Mouse (Mus musculus) CH12.LX (cell line): ENCODE measurements around the gene 4930535I16Rik. TPM values are rescaled to one million over a fixed set of nuclear protein-coding genes. Genes with fewer than 3 reads are reported as not detected.

Source experiments
- DNase-seq: peaks from one replicate; pipeline ENCODE4 v3.0.0-alpha.2; 2013; ENCODE audit errors: extremely low read depth
- H3K27ac ChIP-seq: 2 replicates; pipeline ENCODE4 v1.5.1; 2012; ENCODE audit warnings: low read depth, mild to moderate bottlenecking, control low read depth, moderate library complexity; ENCODE audit not compliant: insufficient read depth
- H3K27me3 ChIP-seq: replicated peaks from 2 replicates; pipeline ENCODE3; 2012; ENCODE audit warnings: inconsistent platforms
- H3K36me3 ChIP-seq, 2 experiments: replicated peaks in 1 of 2; 2 replicates each; pipeline versions ENCODE3 to v1.6.1; 2012; ENCODE audit warnings: inconsistent platforms in 1 of 2, low read length in 1 of 2, mild to moderate bottlenecking in 1 of 2, mixed read lengths in 1 of 2, moderate library complexity in 1 of 2; ENCODE audit not compliant: control insufficient read depth in 1 of 2, insufficient read depth in 1 of 2
- H3K4me1 ChIP-seq, 2 experiments: 2 replicates each; pipeline ENCODE4 v1.6.1; 2012; ENCODE audit warnings: inconsistent platforms in 1 of 2, moderate library complexity in 1 of 2; ENCODE audit not compliant: insufficient read depth in 2 of 2, control insufficient read depth in 1 of 2
- H3K4me2 ChIP-seq: 2 replicates; pipeline ENCODE4 v1.6.1; 2012; ENCODE audit warnings: low read depth, mild to moderate bottlenecking, control low read depth; ENCODE audit not compliant: poor library complexity, insufficient read depth, severe bottlenecking
- H3K4me3 ChIP-seq, 3 experiments: fragments of 150-350 bp in 1 of 3; sonication (generic) in 1 of 3; replicated peaks in 1 of 3; 2 replicates each; pipeline versions ENCODE3 to v1.5.1; 2011 to 2012; ENCODE audit warnings: low read depth in 2 of 3, low read length in 2 of 3, mild to moderate bottlenecking in 2 of 3, moderate library complexity in 2 of 3, control low read depth in 1 of 3, improper control_type of control experiment in 1 of 3, inconsistent platforms in 1 of 3, mixed read lengths in 1 of 3; ENCODE audit not compliant: poor library complexity in 1 of 3
- H3K79me2 ChIP-seq: replicated peaks from 2 replicates; pipeline ENCODE4 v1.6.1; 2012; ENCODE audit warnings: mild to moderate bottlenecking, moderate library complexity; ENCODE audit not compliant: control insufficient read depth, poor library complexity, insufficient read depth, severe bottlenecking; ENCODE audit errors: extremely low read depth
- H3K9ac ChIP-seq: 2 replicates; pipeline ENCODE4 v1.6.1; 2012; ENCODE audit warnings: low read depth, mild to moderate bottlenecking, control low read depth, moderate library complexity; ENCODE audit not compliant: insufficient read depth
- H3K9me3 ChIP-seq: replicated peaks from 2 replicates; pipeline ENCODE3; 2012; ENCODE audit warnings: low read length, inconsistent platforms, mixed read lengths
- BHLHE40 ChIP-seq: IDR thresholded peaks from 2 replicates; pipeline ENCODE4 v1.6.1; 2011; ENCODE audit warnings: mild to moderate bottlenecking, low read depth, low read length, improper control_type of control experiment
- CHD1 ChIP-seq: IDR thresholded peaks from 2 replicates; pipeline ENCODE4 v1.6.1; 2012; ENCODE audit warnings: low read depth, low read length, improper control_type of control experiment, inconsistent platforms
- CHD2 ChIP-seq: IDR thresholded peaks from 2 replicates; pipeline ENCODE4 v1.6.1; 2011; ENCODE audit warnings: low read length, improper control_type of control experiment
- CTCF ChIP-seq, 2 experiments: IDR thresholded peaks in 1 of 2; conservative IDR thresholded peaks in 1 of 2; 2 replicates each; pipeline ENCODE4 v1.5.1; 2011 to 2012; ENCODE audit warnings: low read depth in 2 of 2, low read length in 2 of 2, improper control_type of control experiment in 1 of 2, inconsistent platforms in 1 of 2, mild to moderate bottlenecking in 1 of 2, moderate library complexity in 1 of 2
- EP300 ChIP-seq: IDR thresholded peaks from 2 replicates; pipeline ENCODE4 v1.6.1; 2011; ENCODE audit warnings: low read length, improper control_type of control experiment
- ETS1 ChIP-seq: conservative IDR thresholded peaks from 2 replicates; pipeline ENCODE4 v1.6.1; 2012; ENCODE audit warnings: low read depth, mild to moderate bottlenecking, inconsistent platforms, low read length, improper control_type of control experiment, moderate library complexity
- JUN ChIP-seq: IDR thresholded peaks from 2 replicates; pipeline ENCODE4 v1.6.1; 2011; ENCODE audit warnings: low read depth, mild to moderate bottlenecking, low read length, improper control_type of control experiment, moderate library complexity; ENCODE audit not compliant: insufficient read depth
- JUND ChIP-seq: conservative IDR thresholded peaks from 2 replicates; pipeline ENCODE4 v1.6.1; 2011; ENCODE audit warnings: low read depth, low read length, improper control_type of control experiment
- KAT2A ChIP-seq: IDR thresholded peaks from 2 replicates; pipeline ENCODE4 v1.6.1; 2012; ENCODE audit warnings: low read length, improper control_type of control experiment, inconsistent platforms; ENCODE audit not compliant: insufficient replicate concordance
- MAFK ChIP-seq: IDR thresholded peaks from 2 replicates; pipeline ENCODE4 v1.6.1; 2011; ENCODE audit warnings: low read length, improper control_type of control experiment; ENCODE audit not compliant: insufficient replicate concordance
- MAX ChIP-seq: IDR thresholded peaks from 2 replicates; pipeline ENCODE4 v1.6.1; 2011; ENCODE audit warnings: low read length, improper control_type of control experiment
- MAZ ChIP-seq: IDR thresholded peaks from 2 replicates; pipeline ENCODE4 v1.6.1; 2012; ENCODE audit warnings: low read depth, mild to moderate bottlenecking, inconsistent platforms, low read length, improper control_type of control experiment, moderate library complexity
- MEF2A ChIP-seq: IDR thresholded peaks from 2 replicates; pipeline ENCODE4 v1.6.1; 2014; ENCODE audit warnings: low read depth, mild to moderate bottlenecking, inconsistent platforms, low read length, improper control_type of control experiment, borderline replicate concordance
- MXI1 ChIP-seq: IDR thresholded peaks from 2 replicates; pipeline ENCODE4 v1.6.1; 2011; ENCODE audit warnings: mild to moderate bottlenecking, low read depth, low read length, improper control_type of control experiment
- MYC ChIP-seq: IDR thresholded peaks from 2 replicates; pipeline ENCODE4 v1.6.1; 2011; ENCODE audit warnings: low read depth, mild to moderate bottlenecking, improper control_type of control experiment, low read length
- NELFE ChIP-seq: IDR thresholded peaks from 2 replicates; pipeline ENCODE4 v1.6.1; 2011; ENCODE audit warnings: low read depth, low read length, improper control_type of control experiment
- NRF1 ChIP-seq: IDR thresholded peaks from 2 replicates; pipeline ENCODE4 v1.6.1; 2014; ENCODE audit warnings: low read depth, mild to moderate bottlenecking, inconsistent platforms, low read length, improper control_type of control experiment, moderate library complexity
- PAX5 ChIP-seq: IDR thresholded peaks from 2 replicates; pipeline ENCODE4 v1.6.1; 2012; ENCODE audit warnings: low read length, inconsistent platforms, mixed read lengths
- POLR2A ChIP-seq: IDR thresholded peaks from 2 replicates; pipeline ENCODE4 v1.6.1; 2011; ENCODE audit warnings: low read depth, mild to moderate bottlenecking, improper control_type of control experiment, low read length
- POLR2AphosphoS2 ChIP-seq: IDR thresholded peaks from 2 replicates; pipeline ENCODE4 v1.6.1; 2011; ENCODE audit warnings: low read depth, low read length, improper control_type of control experiment
- RAD21 ChIP-seq: IDR thresholded peaks from 2 replicates; pipeline ENCODE4 v1.6.1; 2011; ENCODE audit warnings: low read depth, mild to moderate bottlenecking, low read length, improper control_type of control experiment, moderate library complexity
- RCOR1 ChIP-seq: conservative IDR thresholded peaks from 2 replicates; pipeline ENCODE4 v1.6.1; 2012; ENCODE audit warnings: low read depth, mild to moderate bottlenecking, inconsistent platforms, low read length, improper control_type of control experiment
- SIN3A ChIP-seq: IDR thresholded peaks from 2 replicates; pipeline ENCODE4 v1.6.1; 2012; ENCODE audit warnings: low read length, improper control_type of control experiment, inconsistent platforms
- TBP ChIP-seq: conservative IDR thresholded peaks from 2 replicates; pipeline ENCODE4 v1.6.1; 2011; ENCODE audit warnings: low read depth, low read length, improper control_type of control experiment
- UBTF ChIP-seq: IDR thresholded peaks from 2 replicates; pipeline ENCODE4 v1.6.1; 2012; ENCODE audit warnings: low read depth, mild to moderate bottlenecking, inconsistent platforms, low read length, improper control_type of control experiment, moderate library complexity
- ZC3H11A ChIP-seq: IDR thresholded peaks from 2 replicates; pipeline ENCODE4 v1.6.1; 2012; ENCODE audit warnings: low read depth, mild to moderate bottlenecking, inconsistent platforms, low read length, improper control_type of control experiment
- ZKSCAN1 ChIP-seq: IDR thresholded peaks from 2 replicates; pipeline ENCODE4 v1.6.1; 2012; ENCODE audit warnings: low read depth, inconsistent platforms, low read length, improper control_type of control experiment, borderline replicate concordance
- ZMIZ1 ChIP-seq: IDR thresholded peaks from 2 replicates; pipeline ENCODE4 v1.6.1; 2012; ENCODE audit warnings: low read depth, mild to moderate bottlenecking, inconsistent platforms, low read length, improper control_type of control experiment
- ZNF384 ChIP-seq: IDR thresholded peaks from 2 replicates; pipeline ENCODE4 v1.6.1; 2012; ENCODE audit warnings: low read depth, low read length, improper control_type of control experiment, inconsistent platforms
- dilution Hi-C: fragments of 300-500 bp; cut with MboI; formaldehyde crosslinking; loops from 2 replicates; pipeline ENCODE4 v1.14.3; 2020; ENCODE audit warnings: low sequenced_read_pairs; ENCODE audit not compliant: extremely low pct_unique_long_range_greater_than_20kb, extremely low pct_ligation_motif_present
- in situ Hi-C: fragments of 300-500 bp; cut with MboI; formaldehyde crosslinking; loops from 3 replicates; pipeline ENCODE4 v1.14.3; 2019; ENCODE audit warnings: low sequenced_read_pairs, low pct_ligation_motif_present, low pct_unique_long_range_greater_than_20kb, mixed read lengths
- polyA plus RNA-seq: library from polyadenylated mRNA; unstranded; fragments of >175 nt; gene quantifications from 2 replicates; pipeline ENCODE4 v1.2.1, GENCODE M21; 2012; ENCODE audit warnings: low read depth; ENCODE audit not compliant: insufficient read length
- total RNA-seq, 2 experiments: library from RNA; depleted of rRNA; stranded (reverse); fragments of 300-350 nt in 1 of 2; fragments of >200 nt in 1 of 2; gene quantifications; 2 replicates each; pipeline ENCODE4 v1.2.3; 2012 to 2014

Gene 4930535I16Rik
- total and polyA plus RNA-seq, 3 experiments: 2.1 TPM; not detected in 2

GRCm38 (mm10) chr4:123905126-123905668 lies 12.6 kb downstream of the 4930535I16Rik start:
- peak; percentile 27 for DNase-seq
- no peaks in the 10 kb centered on the region for H3K9me3 ChIP-seq
- H3K9ac ChIP-seq: peak overlapping the region; percentile 68
- no peaks in the 10 kb centered on the region for H3K27me3 ChIP-seq
- in situ Hi-C loops (no loop called here), dilution Hi-C loops (no loop called here)
- no peak for TF ChIP-seq ZC3H11A
- 0 out of 2 replicates have a peak, but pooled peaks have one; percentile 15 for TF ChIP-seq ZMIZ1
- TF ChIP-seq ZKSCAN1: no peak
- no peak for TF ChIP-seq KAT2A
- no peak for TF ChIP-seq ZNF384
- TF ChIP-seq EP300: no peak
- no peak for TF ChIP-seq POLR2AphosphoS2
- TF ChIP-seq JUN: no peak
- no peak for TF ChIP-seq PAX5
- 0 out of 2 replicates have a peak, but pooled peaks have one; percentile 16 for TF ChIP-seq NRF1
- no peak for TF ChIP-seq CHD1
- no peak for TF ChIP-seq RAD21
- 0 out of 2 replicates have a peak, but pooled peaks have one; percentile 19 for TF ChIP-seq CHD2
- TF ChIP-seq MEF2A: no peak
- peak; percentile 52; the same call in 1 of the 2 replicates for TF ChIP-seq MAX
- TF ChIP-seq NELFE: no peak
- no peak for TF ChIP-seq UBTF
- TF ChIP-seq RCOR1: no peak
- no peak for TF ChIP-seq CTCF (conservative IDR thresholded peaks at IDR 0.05 in 1 of 2, IDR thresholded peaks at IDR 0.05 in 1 of 2; ENCODE audit: low read depth in 2 of 2, low read length in 2 of 2)
- H3K4me1 ChIP-seq: peaks cover 0 to 26% of the 10 kb centered on the region in 2 experiments; a peak in 3 of 4 replicates
- H3K4me3 ChIP-seq: peak overlapping the region; percentile 47 to 87 (median 76)
- H3K79me2 ChIP-seq: peaks cover 15% of the 10 kb centered on the region
- no peak overlapping the region; the same call in 1 of the 2 replicates for H3K27ac ChIP-seq
- peaks cover 8 to 29% of the 10 kb centered on the region in 2 experiments for H3K36me3 ChIP-seq
- H3K4me2 ChIP-seq: peak overlapping the region; percentile 97

GRCm38 (mm10) chr4:123904333-123905125 lies 13.3 kb downstream of the 4930535I16Rik start, which contains the start of gene Mycbp:
Gene Mycbp (plus strand): TSS chr4:123904832.
- Histone ChIP-seq H3K9me3 (no peaks in the 10 kb centered on the region), H3K36me3 (peaks cover 5 to 22% of the 10 kb centered on the region in 2 experiments), H3K27ac (no peak within 1 kb of the TSS; the same call in 1 of the 2 replicates), H3K27me3 (no peaks in the 10 kb centered on the region), H3K4me1 (peaks cover 0 to 26% of the 10 kb centered on the region in 2 experiments; a peak in 3 of 4 replicates), H3K4me2 (peak within 1 kb of the TSS; percentile 97), H3K9ac (peak within 1 kb of the TSS; percentile 68), H3K79me2 (peaks cover 10% of the 10 kb centered on the region), H3K4me3 (peak within 1 kb of the TSS; percentile 47 to 87 (median 76))
- dilution Hi-C loops (no loop called here), in situ Hi-C loops (no loop called here)
- peak; percentile 98 for DNase-seq
- TF ChIP-seq MXI1 (peak; percentile 99), KAT2A (peak; percentile 66; the same call in 1 of the 2 replicates), TBP (peak; percentile 57; the same call in 1 of the 2 replicates), RCOR1 (no peak), NELFE (peak; percentile 54; the same call in 1 of the 2 replicates), BHLHE40 (peak; percentile 92), MAFK (no peak), POLR2A (peak; percentile 73), ETS1 (no peak), CHD1 (no peak), NRF1 (peak; percentile 98), POLR2AphosphoS2 (0 out of 2 replicates have a peak, but pooled peaks have one; percentile 23), MYC (peak; percentile 90), SIN3A (peak; percentile 96), UBTF (no peak), ZKSCAN1 (no peak), PAX5 (no peak), JUND (no peak), MAZ (no peak), CHD2 (no peak)
